Mouse (Mus musculus): ENCODE measurements around the gene Celf5. TPM values are rescaled to one million over a fixed set of nuclear protein-coding genes. Genes with fewer than 3 reads are reported as not detected.

The Celf5 gene
- total RNA-seq (2021): 100 to 1,000 TPM; 285 to 286 TPM

DNA sequence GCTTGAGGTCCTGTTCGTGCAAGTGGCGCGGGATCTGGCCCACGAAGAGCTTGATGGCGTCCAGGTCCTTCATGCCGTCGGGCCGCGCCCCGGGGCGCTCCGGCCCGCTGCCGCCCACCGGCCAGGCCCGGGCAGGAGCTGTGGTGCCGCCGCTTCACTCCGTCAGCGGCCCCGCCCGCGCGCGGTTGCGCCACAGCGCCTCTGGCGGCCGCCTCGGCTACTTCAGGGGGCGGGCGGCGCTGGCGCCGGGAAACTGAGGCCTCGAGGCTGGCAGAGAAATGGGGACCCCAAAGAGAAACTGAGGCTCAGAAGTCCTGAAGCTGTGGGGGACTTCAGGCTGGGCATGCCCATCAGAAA is at the start of gene Celf5:
Gene Celf5, minus strand, starts transcription at position 177 of the 357 bp plus-strand sequence.
- peak; percentile 69 to 79 for DNase-seq (ENCODE audit: low spot score in 2 of 2)
- intact Hi-C loops (cut with DNase I): loop anchor here (2.0 kb wide), 1 partner anchor 14 kb away; no protein-coding TSS in a partner anchor

DNA sequence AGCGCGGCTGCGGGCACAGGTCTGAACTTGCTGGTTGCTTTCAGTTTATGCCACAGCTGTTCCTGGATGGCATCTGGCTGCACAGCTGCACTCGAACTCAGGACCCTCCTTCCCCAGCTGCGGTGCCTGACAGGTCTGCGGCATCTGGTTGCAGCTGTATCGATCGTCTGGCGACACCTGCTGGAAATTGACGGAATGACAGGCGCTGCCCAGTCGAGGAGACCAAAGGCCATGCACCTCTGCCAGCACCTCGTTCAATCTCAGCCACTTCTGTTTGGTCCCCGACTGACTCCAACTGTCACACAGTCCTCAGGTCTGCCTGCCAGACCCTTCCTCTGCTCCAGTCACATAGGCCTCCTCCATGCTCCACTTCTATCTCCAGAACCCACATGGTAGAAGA is 44.3 kb upstream of the Celf5 start:
- peak; percentile 59 to 65 for DNase-seq (ENCODE audit: low spot score in 2 of 2)
- intact Hi-C loops (cut with DNase I): loop anchor here (1.0 kb wide), 1 partner anchor 24 kb away; no protein-coding TSS in a partner anchor

DNA sequence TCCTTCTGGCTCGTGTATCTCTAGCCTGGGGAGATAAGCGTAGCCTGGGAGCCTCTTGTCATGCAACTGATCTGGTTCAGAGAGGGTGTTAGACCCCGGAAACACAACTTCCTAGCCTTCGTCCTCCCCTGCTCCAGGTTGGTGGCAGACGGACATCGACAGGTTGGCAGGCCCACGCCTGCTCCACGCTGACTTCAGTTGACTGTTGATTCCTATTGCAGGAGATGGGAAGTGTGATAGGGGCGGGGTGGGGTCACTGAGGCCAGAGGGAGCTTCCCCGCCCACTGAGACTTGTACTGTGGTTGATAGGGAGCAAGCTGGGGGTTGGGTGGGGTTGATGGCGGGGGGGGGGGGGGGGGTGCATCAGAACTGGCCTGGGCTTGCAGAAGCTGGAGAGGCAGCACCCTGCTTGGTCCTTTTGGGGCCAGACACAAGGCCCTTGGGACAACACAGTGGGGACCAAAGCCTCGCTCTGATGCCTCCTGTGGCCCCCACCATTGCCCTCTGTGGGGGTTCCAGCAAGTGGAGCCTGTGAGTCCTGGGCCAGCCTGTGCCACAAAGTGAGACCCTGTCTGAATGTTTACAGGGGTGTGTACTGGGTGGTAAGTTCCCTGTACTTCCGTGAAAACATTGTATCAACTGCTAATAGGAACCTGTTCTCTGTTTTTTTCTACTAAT is 42.6 kb upstream of the Celf5 start:
- no peak for DNase-seq (ENCODE audit: low spot score in 2 of 2)
- intact Hi-C loops (cut with DNase I): no loop called here

DNA sequence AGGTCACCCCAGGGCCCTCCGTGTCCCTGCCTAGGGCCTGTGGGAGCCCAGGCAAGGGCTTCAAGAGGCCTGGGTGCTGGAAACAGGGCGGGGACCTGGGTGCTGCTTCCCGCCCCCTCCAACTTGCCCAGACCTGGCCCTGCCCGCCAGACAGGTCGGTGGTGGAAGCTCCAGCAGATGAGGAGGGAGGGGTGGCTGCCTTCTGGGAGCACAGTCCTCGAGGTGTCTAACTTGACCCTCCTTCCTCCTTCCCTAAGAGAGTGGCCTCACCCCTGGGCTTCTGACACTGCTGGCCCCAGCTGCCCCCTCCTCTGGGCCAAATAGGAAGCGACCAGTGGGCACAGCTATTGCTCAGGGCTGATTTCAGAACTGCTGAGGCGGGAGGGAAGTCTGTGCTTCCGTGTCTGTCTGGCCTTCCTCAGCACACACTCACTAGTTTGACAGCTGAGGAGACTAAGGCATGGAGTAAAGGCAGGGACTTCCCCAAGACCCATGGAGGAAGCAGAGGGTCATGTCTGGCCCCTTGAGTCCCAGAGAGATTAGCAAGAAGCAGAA is 41.6 kb upstream of the Celf5 start, which contains the start of gene Gna15:
Gene Gna15, minus strand, starts transcription at position 175 of the 555 bp plus-strand sequence.
- intact Hi-C loops (cut with DNase I): no loop called here

DNA sequence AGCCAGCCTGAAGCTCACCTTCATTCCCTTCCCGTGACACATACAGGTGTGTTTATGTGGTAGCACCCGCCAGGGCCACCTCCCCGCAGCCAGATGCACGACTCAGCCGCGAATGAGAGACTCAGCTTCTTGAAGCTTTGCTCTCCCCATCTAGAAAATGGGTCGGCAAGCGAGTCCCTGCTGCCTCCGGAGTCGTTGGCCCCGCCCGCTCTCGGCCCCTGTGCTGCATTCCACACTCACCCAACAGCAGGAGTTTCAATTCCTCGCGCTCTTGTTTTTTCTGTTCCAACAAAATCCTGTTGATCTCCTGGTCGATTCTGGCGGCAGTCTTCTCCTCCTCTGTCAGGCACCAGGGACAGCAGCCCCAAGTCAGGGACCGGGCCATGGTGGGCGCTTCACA is 41.1 kb upstream of the Celf5 start:
- no peak for DNase-seq (ENCODE audit: low spot score in 2 of 2)
- intact Hi-C loops (cut with DNase I): no loop called here

More for the DNA sequence above, 41.6 kb upstream of the Celf5 start, which contains the start of gene Gna15:
- peak in 1 of 2 experiments; percentile 56 for DNase-seq (ENCODE audit: low spot score in 2 of 2)

DNA sequence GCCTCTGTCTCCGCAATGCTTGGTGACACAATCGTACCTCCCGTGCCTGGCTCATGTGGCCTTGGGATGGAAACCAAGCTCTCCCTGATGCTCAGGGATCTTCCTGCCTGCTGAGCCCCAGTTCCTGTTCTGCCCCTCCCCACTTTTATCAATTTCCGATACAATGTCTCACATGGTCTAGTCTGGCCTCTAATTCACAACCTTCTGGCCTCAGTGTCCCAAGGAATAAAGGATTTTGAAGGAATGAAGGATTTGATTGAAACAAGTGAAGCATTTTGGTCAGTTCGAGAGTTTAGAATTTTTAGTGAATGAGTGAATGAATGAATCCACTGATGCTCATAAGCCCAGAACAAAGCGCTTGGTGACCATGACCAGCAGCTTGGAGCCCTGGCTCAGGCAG is 40.6 kb upstream of the Celf5 start:
- DNase-seq (ENCODE audit: low spot score in 2 of 2): no peak
- intact Hi-C loops (cut with DNase I): no loop called here

DNA sequence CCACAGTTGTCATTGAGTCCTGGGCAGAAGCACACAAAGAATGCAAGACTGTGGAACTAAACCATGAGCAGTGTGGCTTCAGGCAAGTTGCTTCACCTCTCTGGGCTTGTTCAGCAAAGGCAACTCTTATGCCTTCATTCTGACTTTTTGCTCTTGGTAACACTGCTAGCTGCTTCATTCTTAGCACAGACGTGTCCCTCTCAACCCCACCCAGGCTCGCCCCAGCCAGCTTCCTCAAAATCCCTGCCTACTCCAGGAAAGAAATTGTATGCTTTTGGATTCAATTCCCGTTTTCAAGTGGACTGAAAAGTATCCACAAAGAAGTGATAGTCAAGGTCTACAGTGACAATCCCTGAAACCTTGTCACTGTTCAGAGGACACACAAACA is 37.5 kb upstream of the Celf5 start:
- intact Hi-C loops (cut with DNase I): no loop called here
- no peak for DNase-seq (ENCODE audit: low spot score in 2 of 2)

DNA sequence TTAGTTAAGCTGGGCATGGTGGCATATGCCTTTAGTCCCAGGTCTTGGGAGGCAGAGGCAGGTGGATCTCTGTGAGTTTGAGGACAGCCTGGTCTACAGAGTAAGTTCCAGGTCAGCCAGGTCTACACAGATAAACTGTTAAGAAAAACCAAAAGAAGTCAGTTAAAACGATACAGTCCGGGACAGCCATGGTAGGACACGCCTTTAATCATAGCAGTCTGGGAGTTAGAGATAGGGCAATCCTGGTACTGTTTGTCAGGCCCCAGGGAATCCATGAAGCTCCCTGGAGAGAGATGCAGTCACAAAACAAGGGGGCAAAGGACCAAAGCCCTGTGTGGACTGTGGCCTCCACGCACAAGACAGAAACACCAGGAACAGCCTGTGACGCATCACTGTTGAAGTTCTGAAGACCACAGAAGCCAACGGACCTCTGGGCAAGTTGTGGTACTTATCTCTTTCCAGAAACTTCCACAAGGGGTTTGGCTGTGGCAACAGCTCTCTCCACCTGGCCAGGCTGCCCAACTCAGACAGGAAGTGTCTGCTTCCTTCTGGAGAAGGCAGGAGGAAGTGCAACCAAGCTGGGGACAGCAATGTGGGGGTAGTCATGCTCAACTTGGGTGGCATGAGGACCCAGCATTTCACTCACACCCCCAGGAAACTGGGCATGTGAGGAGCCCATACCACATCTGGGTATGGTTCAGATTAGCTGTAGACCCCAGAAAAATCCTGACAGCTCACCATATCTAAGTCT is 36.9 kb upstream of the Celf5 start:
- intact Hi-C loops (cut with DNase I): no loop called here
- peak in 1 of 2 experiments; percentile 37 for DNase-seq (ENCODE audit: low spot score in 2 of 2)

DNA sequence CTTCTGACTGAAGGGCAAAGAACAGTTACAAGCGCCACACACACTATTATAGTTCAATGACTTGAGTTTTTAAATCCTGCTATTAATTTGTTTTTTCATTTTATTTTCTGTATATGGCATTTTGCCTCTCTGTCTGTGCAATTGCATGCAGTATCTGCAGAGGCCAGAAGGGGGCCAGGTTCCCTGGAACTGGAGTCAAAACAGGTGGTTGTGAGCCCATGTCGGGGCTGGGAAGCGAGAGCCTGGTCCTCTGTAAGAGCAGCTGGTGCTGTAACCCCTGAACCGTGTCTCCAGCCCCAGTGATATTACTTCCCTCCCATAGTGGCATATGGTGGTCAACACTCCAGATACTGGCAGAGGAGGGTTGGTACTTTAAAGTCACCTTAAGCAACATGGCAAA is 36.0 kb upstream of the Celf5 start:
- DNase-seq (ENCODE audit: low spot score in 2 of 2): peak in 1 of 2 experiments; percentile 38
- intact Hi-C loops (cut with DNase I): no loop called here

DNA sequence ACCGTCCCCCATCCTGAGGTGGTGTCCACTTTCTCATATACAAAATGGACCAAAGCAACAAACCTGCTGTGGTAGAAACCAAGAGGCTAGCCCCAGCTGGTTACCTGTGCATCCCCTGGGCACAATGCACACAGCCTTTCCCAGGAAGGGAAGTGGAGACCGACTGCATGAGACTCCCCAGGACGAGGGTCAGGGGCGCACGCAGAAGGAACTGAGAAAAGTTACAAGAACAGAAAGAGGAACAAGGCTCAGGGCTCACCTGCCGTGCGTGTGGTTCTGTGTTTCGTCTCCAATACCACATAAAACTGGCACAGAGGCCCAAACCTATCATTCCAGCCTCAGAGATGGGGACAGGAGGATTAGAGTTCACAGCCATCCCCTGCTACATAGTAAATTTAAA is 34.7 kb upstream of the Celf5 start:
- no peak for DNase-seq (ENCODE audit: low spot score in 2 of 2)
- intact Hi-C loops (cut with DNase I): no loop called here

DNA sequence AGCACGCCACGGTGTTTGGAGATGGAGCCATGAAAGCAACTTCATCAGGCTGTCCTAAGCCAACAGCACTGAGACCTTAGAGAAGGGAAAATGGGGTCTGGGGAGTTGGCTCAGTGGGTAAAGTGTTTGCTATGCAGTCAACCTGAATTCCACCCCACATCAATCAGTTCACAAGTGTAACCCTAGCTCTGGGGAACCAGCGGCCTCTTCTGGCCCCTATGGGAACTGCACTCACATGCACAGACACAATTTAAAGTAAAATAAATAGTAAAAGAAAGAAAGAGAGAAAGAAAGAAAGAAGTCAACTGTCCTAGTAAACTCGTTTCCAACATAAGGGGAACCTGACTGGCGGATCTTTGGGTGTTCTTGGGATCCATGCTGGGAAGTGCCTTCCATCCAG is 31.3 kb upstream of the Celf5 start:
- intact Hi-C loops (cut with DNase I): no loop called here
- DNase-seq (ENCODE audit: low spot score in 2 of 2): no peak

DNA sequence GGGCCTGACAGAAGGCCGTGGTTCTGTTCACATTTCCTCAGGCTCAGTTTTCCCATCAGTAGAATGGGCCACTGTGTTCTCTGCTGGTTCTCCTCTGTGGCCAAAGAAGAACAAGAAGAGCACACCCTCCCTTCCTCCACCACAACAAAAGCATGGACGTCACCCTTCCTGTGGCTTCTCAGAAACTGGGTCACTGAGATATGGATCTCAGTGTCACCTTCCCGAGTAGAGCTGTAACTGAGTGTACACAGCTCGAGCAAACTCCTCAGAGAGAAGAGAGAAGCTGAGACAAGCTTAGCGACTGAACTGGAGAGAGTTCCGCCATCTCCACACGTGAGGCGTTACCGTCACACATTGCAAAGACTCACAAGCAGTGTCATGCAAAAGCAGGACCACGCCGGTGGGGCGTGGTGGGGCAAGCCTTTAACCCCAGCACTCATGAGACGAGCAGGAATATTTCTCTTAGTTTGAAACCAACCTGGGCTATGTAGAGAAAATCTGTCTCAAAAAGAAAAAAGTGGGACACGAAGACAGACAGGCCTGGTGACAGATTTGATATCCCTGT is 27.8 kb upstream of the Celf5 start:
- no peak for DNase-seq (ENCODE audit: low spot score in 2 of 2)
- intact Hi-C loops (cut with DNase I): no loop called here

DNA sequence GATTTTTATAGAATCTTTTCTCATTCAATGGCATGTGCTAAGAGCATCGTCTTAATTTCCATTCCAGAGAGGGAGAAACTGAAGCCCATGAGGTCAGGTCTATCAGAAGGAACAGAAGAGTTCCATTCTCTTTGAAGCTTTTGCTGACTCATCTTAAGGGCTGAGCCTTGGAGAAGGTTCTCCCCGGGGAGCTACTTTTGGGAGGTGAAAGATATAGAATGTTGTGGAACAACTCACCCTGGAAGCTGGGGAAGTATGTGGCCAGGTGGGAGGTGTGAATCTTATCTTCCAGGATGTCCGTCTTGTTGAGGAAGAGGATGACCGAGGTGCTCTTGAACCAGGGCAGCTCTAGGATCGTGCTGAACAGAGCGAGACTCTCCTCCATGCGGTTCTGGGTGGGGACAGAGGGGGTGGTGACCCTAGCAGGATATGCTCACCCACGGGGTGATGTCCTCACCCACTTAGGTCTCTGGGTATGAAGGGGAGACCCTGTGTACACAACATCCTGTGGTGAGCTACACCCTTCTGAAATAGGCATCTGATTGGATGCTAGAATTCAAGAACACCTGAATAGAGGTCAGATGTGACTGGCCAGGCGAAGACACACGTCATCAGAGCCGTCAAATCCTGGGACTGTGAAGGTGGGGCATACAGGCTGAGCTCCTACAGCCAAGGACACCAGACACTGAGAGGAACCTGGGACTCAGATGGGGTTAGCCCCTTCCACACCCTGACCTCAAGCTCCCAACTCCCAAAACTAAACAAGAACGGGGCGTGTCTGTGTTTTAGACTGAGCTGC is 25.4 kb upstream of the Celf5 start:
- intact Hi-C loops (cut with DNase I): loop anchor here (10.0 kb wide), 1 partner anchor 667 kb away; no protein-coding TSS in a partner anchor
- DNase-seq (ENCODE audit: low spot score in 2 of 2): no peak

DNA sequence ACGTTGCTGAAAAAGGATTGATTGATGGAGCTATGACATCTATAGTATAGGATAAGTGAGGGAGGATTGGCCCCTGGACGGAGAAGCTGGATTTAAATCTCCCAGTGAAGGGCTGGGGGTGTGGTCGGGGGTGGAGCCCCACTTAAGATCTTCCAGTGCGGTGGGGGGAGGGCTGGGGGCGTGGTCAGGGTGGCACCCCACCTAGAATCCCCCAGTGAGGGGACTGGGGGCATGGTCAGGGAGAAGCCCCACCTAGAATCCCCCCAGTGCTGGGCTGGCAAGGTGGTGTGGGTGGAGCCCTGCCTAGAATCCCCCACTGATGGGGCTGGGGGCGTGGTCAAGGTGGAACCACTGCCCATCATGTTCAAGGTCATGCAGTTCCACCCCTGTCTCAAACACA is 24.6 kb upstream of the Celf5 start:
- intact Hi-C loops (cut with DNase I): loop anchor here (10.0 kb wide), 1 partner anchor 668 kb away; no protein-coding TSS in a partner anchor
- DNase-seq (ENCODE audit: low spot score in 2 of 2): no peak

DNA sequence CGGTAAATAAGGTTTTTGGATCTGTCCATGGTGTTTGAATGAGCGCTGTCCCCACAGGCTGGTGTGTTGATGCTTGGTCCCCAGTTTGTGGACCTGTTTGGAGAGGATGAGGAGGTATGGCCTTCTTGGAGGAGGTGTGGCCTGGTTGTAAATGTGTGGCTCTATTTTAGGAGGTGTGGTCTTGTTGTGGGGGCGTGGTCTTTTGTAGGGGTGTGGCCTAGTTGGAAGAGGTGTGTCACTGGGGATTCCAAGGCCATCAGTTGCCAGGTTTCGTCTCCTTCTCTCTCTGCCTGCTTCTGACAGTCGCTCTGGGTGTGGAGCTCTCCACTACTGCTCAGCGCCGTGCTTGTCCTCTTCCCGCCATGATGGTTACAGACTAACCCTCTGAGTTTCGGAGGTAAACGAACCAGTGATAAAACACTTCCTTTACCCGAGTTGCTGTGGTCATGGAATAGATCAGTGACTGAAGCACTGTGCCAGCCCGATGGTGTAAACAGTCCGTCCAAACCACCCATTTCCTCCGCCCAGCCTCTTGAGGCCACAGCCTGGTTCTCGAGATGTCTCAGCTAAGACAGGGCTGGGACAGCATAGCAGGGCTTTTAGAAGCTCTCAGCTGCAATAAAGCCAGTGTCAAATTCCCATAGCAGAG is 22.6 kb upstream of the Celf5 start:
- intact Hi-C loops (cut with DNase I): loop anchor here (10.0 kb wide), 1 partner anchor 670 kb away; no protein-coding TSS in a partner anchor

DNA sequence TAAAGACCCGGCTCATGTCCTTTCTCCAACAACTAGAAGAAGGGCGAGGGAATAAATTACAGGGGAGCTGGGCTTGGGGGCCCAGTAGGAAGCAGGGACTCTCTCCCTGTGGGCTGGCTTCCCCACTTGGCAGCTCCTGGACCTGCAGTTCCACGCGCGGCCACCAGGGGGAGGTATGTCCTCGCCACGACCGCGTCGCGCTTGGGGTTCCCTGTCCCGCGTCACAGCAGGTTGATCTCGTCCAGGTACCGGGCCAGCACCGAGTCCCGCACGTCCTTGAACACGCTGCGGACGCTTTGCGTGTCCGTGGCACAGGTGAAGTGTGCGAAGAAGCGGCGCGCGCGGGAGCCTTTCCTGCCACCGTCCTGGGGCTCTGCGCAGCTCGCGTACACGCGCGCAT is 20.1 kb upstream of the Celf5 start:
- peak; percentile 85 to 90 for DNase-seq (ENCODE audit: low spot score in 2 of 2)
- intact Hi-C loops (cut with DNase I): loop anchor here (1.0 to 10.0 kb wide), 4 partner anchors 24 to 672 kb away; no protein-coding TSS in a partner anchor

More for the DNA sequence above, 22.6 kb upstream of the Celf5 start:
- no peak for DNase-seq (ENCODE audit: low spot score in 2 of 2)

DNA sequence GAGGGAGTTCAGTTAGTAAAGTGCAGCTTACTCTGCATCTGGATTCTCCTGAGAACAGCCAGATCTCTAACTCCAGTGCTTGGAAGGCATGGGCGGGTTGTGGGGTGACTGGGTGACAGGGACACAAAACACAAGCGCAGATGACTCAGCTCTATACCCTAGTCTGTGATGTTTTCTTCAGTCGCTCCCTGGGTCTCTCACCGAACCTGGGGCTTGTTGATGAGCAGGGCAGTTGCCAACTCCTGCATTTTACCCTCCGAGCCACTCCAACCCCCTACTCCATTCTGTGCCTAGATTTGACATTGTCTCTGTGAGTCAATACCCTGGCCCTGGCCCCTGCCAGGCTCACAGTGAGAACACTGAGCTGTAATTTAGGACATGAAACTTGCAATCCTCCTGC is 19.4 kb upstream of the Celf5 start:
- DNase-seq (ENCODE audit: low spot score in 2 of 2): no peak
- intact Hi-C loops (cut with DNase I): loop anchor here (1.0 to 10.0 kb wide), 4 partner anchors 24 to 673 kb away; no protein-coding TSS in a partner anchor

DNA sequence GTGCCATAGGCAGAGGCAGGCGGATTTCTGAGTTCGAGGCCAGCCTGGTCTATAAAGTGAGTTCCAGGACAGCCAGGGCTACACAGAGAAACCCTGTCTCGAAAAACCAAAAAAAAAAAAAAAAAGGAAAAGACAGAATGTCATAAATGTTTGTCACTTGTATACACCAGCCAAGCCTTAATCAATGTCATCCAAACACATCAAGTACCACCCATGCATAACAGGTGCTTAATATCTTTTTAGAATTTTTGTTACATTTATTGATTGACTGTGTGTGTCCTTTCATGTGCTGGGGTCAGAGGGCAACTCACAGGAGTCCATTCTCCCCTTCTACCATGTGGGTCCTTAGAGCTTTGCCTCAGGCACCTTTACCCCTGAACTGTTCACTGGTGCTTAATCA is 17.5 kb upstream of the Celf5 start, which contains the start of gene S1pr4:
Gene S1pr4, minus strand, starts transcription at position 101 of the 400 bp plus-strand sequence.
- no peak for DNase-seq (ENCODE audit: low spot score in 2 of 2)
- intact Hi-C loops (cut with DNase I): loop anchor here (10.0 kb wide), 1 partner anchor 675 kb away; no protein-coding TSS in a partner anchor
